Mouse (Mus musculus) testis, adult 10 weeks (tissue): ENCODE data around the gene Pcsk6. TPM values are rescaled to one million over a fixed set of nuclear protein-coding genes. Genes with fewer than 3 reads are reported as not detected.

Experiments
- polyA plus RNA-seq: library from polyadenylated mRNA; stranded (reverse); fragments of 350-450 nt; fragmentation: Illumina TruSeq; extraction: RNeasy Lipid Tissue Mini Kit (QIAGEN cat#74804); gene quantifications from one replicate; pipeline ENCODE4 v1.2.3, GENCODE M21; 2014; ENCODE audit warnings: low read depth, low replicate concordance

Pcsk6 gene
- polyA plus RNA-seq: 1.8 TPM

GRCm38 (mm10) chr7:65861591-65862472, at the start of gene Pcsk6:
Pcsk6 (plus strand) TSS chr7:65861734.

GRCm38 (mm10) chr7:66043552-66044459, 182.3 kb downstream of the Pcsk6 start, which contains the start of gene Gm45213:
Gm45213 (plus strand) TSS chr7:66043602.

GRCm38 (mm10) chr7:66058703-66059102, 197.2 kb downstream of the Pcsk6 start, which contains the start of gene Snrpa1:
Snrpa1 (plus strand) TSS chr7:66059003.

GRCm38 (mm10) chr7:66079364-66080230, 218.1 kb downstream of the Pcsk6 start, which contains the start of gene Selenos:
Selenos (plus strand) TSS chr7:66079649.

Other genes with a start within 250 kb of the Pcsk6 start
- gene Tarsl2, start 216.8 kb upstream of the Pcsk6 start, polyA plus RNA-seq: 22.9 TPM
- 6.4 TPM for gene Tm2d3, start 170.6 kb upstream of the Pcsk6 start, polyA plus RNA-seq
- not detected for gene Gm45213, start 181.9 kb downstream of the Pcsk6 start, polyA plus RNA-seq
- gene Snrpa1, start 197.3 kb downstream of the Pcsk6 start, polyA plus RNA-seq: 73.8 TPM
- gene Selenos, start 217.9 kb downstream of the Pcsk6 start, polyA plus RNA-seq: 198 TPM
- gene Chsy1, start 247.8 kb downstream of the Pcsk6 start, polyA plus RNA-seq: 3.3 TPM